Mouse (Mus musculus) neural tube, embryonic 12.5 days (tissue): ENCODE measurements around the gene Tmem156. TPM values are rescaled to one million over a fixed set of nuclear protein-coding genes. Genes with fewer than 3 reads are reported as not detected.

Experiments used
- ATAC-seq: fragments of 200-750 bp; cut with Nextera tagmentation; 2 replicates; pipeline ENCODE4 v1.8.0; 2017; ENCODE audit warnings: low read depth, mild to moderate bottlenecking, moderate TSS enrichment, moderate library complexity; ENCODE audit not compliant: low FRiP score
- H3K27ac ChIP-seq: fragments of 300-500 bp; sonication (generic); 2 replicates; pipeline ENCODE4 v1.5.1; 2016
- H3K27me3 ChIP-seq: fragments of 300-500 bp; sonication (generic); replicated peaks from 2 replicates; pipeline ENCODE4 v1.6.1; 2016; ENCODE audit warnings: mild to moderate bottlenecking
- H3K36me3 ChIP-seq: fragments of 300-500 bp; sonication (generic); 2 replicates; pipeline ENCODE4 v1.6.1; 2016; ENCODE audit warnings: mild to moderate bottlenecking
- H3K4me1 ChIP-seq: fragments of 300-500 bp; sonication (generic); 2 replicates; pipeline ENCODE4 v1.6.1; 2016
- H3K4me2 ChIP-seq: fragments of 300-500 bp; sonication (generic); replicated peaks from 2 replicates; pipeline ENCODE4 v1.6.1; 2016; ENCODE audit warnings: mild to moderate bottlenecking
- H3K4me3 ChIP-seq: fragments of 300-500 bp; sonication (generic); 2 replicates; pipeline ENCODE4 v1.5.1; 2016
- H3K9ac ChIP-seq: fragments of 300-500 bp; sonication (generic); 2 replicates; pipeline ENCODE4 v1.6.1; 2016; ENCODE audit warnings: mild to moderate bottlenecking
- H3K9me3 ChIP-seq: fragments of 300-500 bp; sonication (generic); 2 replicates; pipeline ENCODE4 v1.6.1; 2016; ENCODE audit warnings: mild to moderate bottlenecking
- WGBS: fragments of 180-500 bp; shearing (Covaris S2); methylation state at CpG from one replicate; pipeline ENCODE4 v1.1.7; 2016; 5-methylcytosine and 5-hydroxymethylcytosine counted together
- polyA plus RNA-seq: library from polyadenylated mRNA; unstranded; fragments of >200 nt; fragmentation: Nextera tagmentation; extraction: Ambion mirVana; gene quantifications from 2 replicates; pipeline ENCODE4 v1.2.1, GENCODE M21; 2016

Tmem156 gene
- polyA plus RNA-seq, 1 experiment from 2014 or later: 0.20 TPM

GRCm38 (mm10) chr5:65069872-65070271, 22.1 kb downstream of the Tmem156 start:
- H3K27me3 ChIP-seq: no peaks in the 10 kb centered on the region
- WGBS: 60% methylated on average over 11 of the region's 11 CpGs
- ATAC-seq: no peak
- no peak overlapping the region for H3K9ac ChIP-seq
- H3K27ac ChIP-seq: no peak overlapping the region
- 0 out of 2 replicates have a peak, but pooled peaks cover 6% of the 10 kb centered on the region for H3K4me1 ChIP-seq
- H3K4me2 ChIP-seq: no peak overlapping the region
- no peaks in the 10 kb centered on the region for H3K9me3 ChIP-seq
- H3K36me3 ChIP-seq: no peaks in the 10 kb centered on the region
- H3K4me3 ChIP-seq: no peak overlapping the region

GRCm38 (mm10) chr5:65068166-65068565, 23.8 kb downstream of the Tmem156 start:
- 53% methylated on average over 6 of the region's 6 CpGs for WGBS
- Histone ChIP-seq H3K27ac (no peak overlapping the region), H3K4me1 (0 out of 2 replicates have a peak, but pooled peaks cover 6% of the 10 kb centered on the region), H3K36me3 (no peaks in the 10 kb centered on the region), H3K4me3 (no peak overlapping the region), H3K4me2 (no peak overlapping the region), H3K9ac (no peak overlapping the region), H3K27me3 (no peaks in the 10 kb centered on the region), H3K9me3 (no peaks in the 10 kb centered on the region)
- ATAC-seq: no peak

- no peak for ATAC-seq
- H3K4me1 ChIP-seq: no peaks in the 10 kb centered on the region
- no peak overlapping the region for H3K4me2 ChIP-seq
- H3K36me3 ChIP-seq: no peaks in the 10 kb centered on the region
- no peaks in the 10 kb centered on the region for H3K27me3 ChIP-seq
- H3K9me3 ChIP-seq: no peaks in the 10 kb centered on the region
- no peak overlapping the region for H3K27ac ChIP-seq
- no peak overlapping the region for H3K9ac ChIP-seq
- 76% methylated on average over 2 of the region's 2 CpGs for WGBS
- H3K4me3 ChIP-seq: no peak overlapping the region
Measured at GRCm38 (mm10) chr5:65063266-65063665, 28.7 kb downstream of the Tmem156 start.

GRCm38 (mm10) chr5:65062236-65062635, 29.7 kb downstream of the Tmem156 start:
- ATAC-seq: no peak
- WGBS: 90% methylated on average over 4 of the region's 4 CpGs
- Histone ChIP-seq H3K4me2 (no peak overlapping the region), H3K9ac (no peak overlapping the region), H3K4me1 (no peaks in the 10 kb centered on the region), H3K9me3 (no peaks in the 10 kb centered on the region), H3K27ac (no peak overlapping the region), H3K4me3 (no peak overlapping the region), H3K27me3 (no peaks in the 10 kb centered on the region), H3K36me3 (no peaks in the 10 kb centered on the region)

- Histone ChIP-seq H3K27me3 (no peaks in the 10 kb centered on the region), H3K27ac (no peak overlapping the region), H3K36me3 (no peaks in the 10 kb centered on the region), H3K9ac (no peak overlapping the region), H3K4me3 (no peak overlapping the region), H3K9me3 (no peaks in the 10 kb centered on the region), H3K4me2 (no peak overlapping the region), H3K4me1 (no peaks in the 10 kb centered on the region)
- no peak for ATAC-seq
- WGBS: 75% methylated on average over 2 of the region's 2 CpGs
Measured at GRCm38 (mm10) chr5:65059806-65060205, 32.1 kb downstream of the Tmem156 start.

GRCm38 (mm10) chr5:65057596-65057995, 34.3 kb downstream of the Tmem156 start:
- Histone ChIP-seq H3K9me3 (no peaks in the 10 kb centered on the region), H3K36me3 (no peaks in the 10 kb centered on the region), H3K4me1 (0 out of 2 replicates have a peak, but pooled peaks cover 3% of the 10 kb centered on the region), H3K27ac (no peak overlapping the region), H3K9ac (no peak overlapping the region), H3K27me3 (no peaks in the 10 kb centered on the region), H3K4me2 (no peak overlapping the region), H3K4me3 (no peak overlapping the region)
- no peak for ATAC-seq
- WGBS: 94% methylated on average over 6 of the region's 6 CpGs

GRCm38 (mm10) chr5:65051513-65051912, 40.4 kb downstream of the Tmem156 start:
- WGBS: 78% methylated on average over 3 of the region's 3 CpGs
- H3K27me3 ChIP-seq: no peaks in the 10 kb centered on the region

GRCm38 (mm10) chr5:65049880-65050279, 42.1 kb downstream of the Tmem156 start:
- Histone ChIP-seq H3K27me3 (no peaks in the 10 kb centered on the region), H3K4me2 (no peak overlapping the region), H3K4me1 (0 out of 2 replicates have a peak, but pooled peaks cover 11% of the 10 kb centered on the region), H3K4me3 (no peak overlapping the region), H3K27ac (no peak overlapping the region), H3K9ac (no peak overlapping the region), H3K36me3 (no peaks in the 10 kb centered on the region), H3K9me3 (no peaks in the 10 kb centered on the region)
- ATAC-seq: no peak
- 77% methylated on average over 5 of the region's 5 CpGs for WGBS

More at GRCm38 (mm10) chr5:65051513-65051912, 40.4 kb downstream of the Tmem156 start:
- no peak for ATAC-seq
- no peak overlapping the region for H3K4me2 ChIP-seq
- no peak overlapping the region for H3K9ac ChIP-seq
- H3K9me3 ChIP-seq: no peaks in the 10 kb centered on the region
- H3K4me1 ChIP-seq: 0 out of 2 replicates have a peak, but pooled peaks cover 11% of the 10 kb centered on the region
- no peak overlapping the region for H3K4me3 ChIP-seq
- no peak overlapping the region for H3K27ac ChIP-seq
- no peaks in the 10 kb centered on the region for H3K36me3 ChIP-seq

- no peak for ATAC-seq
- no peak overlapping the region for H3K4me3 ChIP-seq
- no peaks in the 10 kb centered on the region for H3K9me3 ChIP-seq
- no peaks in the 10 kb centered on the region for H3K36me3 ChIP-seq
- H3K27ac ChIP-seq: no peak overlapping the region
- WGBS: 69% methylated on average over 12 of the region's 12 CpGs
- H3K4me1 ChIP-seq: 0 out of 2 replicates have a peak, but pooled peaks cover 5% of the 10 kb centered on the region
- H3K9ac ChIP-seq: no peak overlapping the region
- no peak overlapping the region for H3K4me2 ChIP-seq
- no peaks in the 10 kb centered on the region for H3K27me3 ChIP-seq
Measured at GRCm38 (mm10) chr5:65047285-65047855, 44.6 kb downstream of the Tmem156 start.

GRCm38 (mm10) chr5:65046442-65047284, 45.3 kb downstream of the Tmem156 start:
- Histone ChIP-seq H3K4me3 (no peak overlapping the region), H3K9ac (no peak overlapping the region), H3K36me3 (no peaks in the 10 kb centered on the region), H3K4me2 (no peak overlapping the region), H3K9me3 (no peaks in the 10 kb centered on the region), H3K27ac (no peak overlapping the region), H3K27me3 (no peaks in the 10 kb centered on the region), H3K4me1 (no peaks in the 10 kb centered on the region)
- 71% methylated on average over 12 of the region's 12 CpGs for WGBS
- no peak for ATAC-seq

GRCm38 (mm10) chr5:65045642-65046370, 46.1 kb downstream of the Tmem156 start:
- H3K36me3 ChIP-seq: no peaks in the 10 kb centered on the region

GRCm38 (mm10) chr5:65043407-65043895, 48.5 kb downstream of the Tmem156 start:
- Histone ChIP-seq H3K4me1 (no peaks in the 10 kb centered on the region), H3K4me3 (no peak overlapping the region), H3K36me3 (no peaks in the 10 kb centered on the region), H3K9me3 (no peaks in the 10 kb centered on the region), H3K4me2 (no peak overlapping the region), H3K27ac (no peak overlapping the region), H3K9ac (no peak overlapping the region), H3K27me3 (no peaks in the 10 kb centered on the region)
- 61% methylated on average over 11 of the region's 11 CpGs for WGBS
- no peak for ATAC-seq

More at GRCm38 (mm10) chr5:65045642-65046370, 46.1 kb downstream of the Tmem156 start:
- 85% methylated on average over 6 of the region's 6 CpGs for WGBS
- H3K27ac ChIP-seq: no peak overlapping the region
- no peaks in the 10 kb centered on the region for H3K27me3 ChIP-seq
- no peaks in the 10 kb centered on the region for H3K4me1 ChIP-seq
- no peaks in the 10 kb centered on the region for H3K9me3 ChIP-seq
- no peak overlapping the region for H3K4me2 ChIP-seq
- H3K4me3 ChIP-seq: no peak overlapping the region
- no peak for ATAC-seq
- H3K9ac ChIP-seq: no peak overlapping the region
